Mouse (Mus musculus) ovary, adult 18-20 months (tissue): ENCODE results near the gene Ankrd17.
"Not testable (repeated sequence)": the region's sequence is repeated elsewhere in the genome, so short reads cannot be mapped to it uniquely, and the experiment has no call there.

Experiments used
- DNase-seq: peaks from one replicate; pipeline ENCODE4 v3.0.0; 2022; ENCODE audit warnings: low spot score, mixed read lengths

Gene Ankrd17

GRCm38 (mm10) chr5:90338177-90339091, 27.9 kb downstream of the Ankrd17 start:
- DNase-seq = no peak

DNA sequence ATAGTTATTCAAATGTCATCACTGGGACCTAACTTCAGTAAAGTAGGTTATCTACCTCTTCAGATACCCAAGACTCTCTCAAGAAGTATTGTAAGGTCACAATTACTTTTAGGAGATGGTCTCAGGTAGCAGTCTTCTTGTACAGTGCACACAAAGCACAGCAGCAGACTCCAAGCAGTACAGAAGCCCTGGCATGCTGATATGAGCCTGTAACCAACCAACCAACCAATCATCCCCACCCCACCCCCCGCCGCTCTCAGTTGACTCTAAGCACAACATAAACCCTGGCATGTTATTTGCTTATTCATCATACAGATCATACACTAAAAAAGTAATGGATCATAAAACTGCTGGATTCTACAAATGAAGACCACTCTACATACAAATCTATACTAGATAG, 33.9 kb downstream of the Ankrd17 start:
- no peak for DNase-seq

DNA sequence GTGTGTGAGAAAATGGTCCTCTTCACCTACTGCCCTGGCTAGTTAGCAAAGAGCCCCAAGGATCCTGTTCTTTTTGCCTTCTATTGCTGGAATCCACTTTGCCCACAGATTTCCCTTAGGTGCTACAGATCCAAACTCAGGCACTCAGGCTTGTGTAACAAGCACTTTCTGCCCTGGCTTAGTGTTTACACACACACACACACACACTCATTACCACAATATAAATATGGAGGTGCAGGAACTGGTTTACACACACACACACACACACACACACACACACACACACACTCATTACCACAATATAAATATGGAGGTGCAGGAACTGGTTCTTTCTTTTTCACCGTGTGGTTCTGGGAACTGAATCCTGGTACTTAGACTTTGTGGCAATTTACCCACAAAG, 35.3 kb downstream of the Ankrd17 start:
- DNase-seq = no peak

DNA sequence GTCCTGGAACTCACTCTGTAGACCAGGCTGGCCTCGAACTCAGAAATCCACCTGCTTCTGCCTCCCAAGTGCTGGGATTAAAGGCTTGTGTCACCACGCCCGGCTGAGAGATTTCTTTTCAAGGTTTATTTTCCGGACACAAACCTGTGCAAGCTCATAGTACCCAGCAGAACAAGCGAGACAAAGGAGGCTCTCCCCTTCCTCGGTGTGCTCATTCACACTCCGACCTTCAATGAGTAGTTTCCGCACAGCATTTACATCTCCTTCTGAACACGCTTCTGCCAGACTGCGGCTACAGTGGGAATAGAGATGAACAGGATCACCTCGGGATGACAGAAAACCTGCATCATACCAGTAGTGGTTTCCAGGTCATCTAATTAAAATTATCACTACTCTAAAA, 68.0 kb downstream of the Ankrd17 start:
- DNase-seq = no peak

DNA sequence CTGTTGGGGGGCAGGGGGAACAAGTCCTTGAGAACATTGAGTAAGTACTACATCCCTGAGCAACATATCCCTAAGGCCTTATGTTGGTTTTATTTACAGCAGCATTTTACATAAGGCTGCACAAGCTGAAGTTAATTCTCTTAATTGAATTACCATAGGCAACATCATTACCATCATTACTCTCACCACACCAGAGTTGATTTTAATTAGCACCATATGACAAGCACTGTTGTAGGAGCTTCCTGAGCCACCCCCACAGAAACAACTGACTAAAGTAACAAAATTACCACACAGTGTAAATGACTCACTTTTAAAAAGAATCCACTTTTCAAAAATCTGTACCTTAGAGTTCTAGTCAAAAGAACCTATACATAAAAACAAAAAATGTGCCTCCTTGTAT, 76.5 kb downstream of the Ankrd17 start:
- DNase-seq = no peak

DNA sequence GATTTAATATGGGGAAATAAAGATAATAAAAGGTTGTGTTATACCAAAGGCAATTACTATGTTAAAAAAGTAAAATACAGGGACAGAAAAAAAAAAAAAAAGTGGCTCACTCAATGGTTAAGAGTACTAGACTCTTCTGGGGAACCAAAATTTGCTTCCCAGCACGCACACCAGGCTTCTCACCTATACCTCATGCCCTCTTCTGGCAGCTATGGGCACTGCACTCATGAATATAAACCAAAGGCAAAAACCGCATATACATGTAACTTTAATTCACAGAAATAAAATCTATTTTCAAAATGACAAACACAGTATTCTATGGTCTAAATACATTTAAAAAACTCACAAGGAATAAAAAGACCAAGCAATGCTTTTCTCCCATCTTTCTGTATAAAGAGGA, 79.8 kb downstream of the Ankrd17 start:
- no peak for DNase-seq

DNA sequence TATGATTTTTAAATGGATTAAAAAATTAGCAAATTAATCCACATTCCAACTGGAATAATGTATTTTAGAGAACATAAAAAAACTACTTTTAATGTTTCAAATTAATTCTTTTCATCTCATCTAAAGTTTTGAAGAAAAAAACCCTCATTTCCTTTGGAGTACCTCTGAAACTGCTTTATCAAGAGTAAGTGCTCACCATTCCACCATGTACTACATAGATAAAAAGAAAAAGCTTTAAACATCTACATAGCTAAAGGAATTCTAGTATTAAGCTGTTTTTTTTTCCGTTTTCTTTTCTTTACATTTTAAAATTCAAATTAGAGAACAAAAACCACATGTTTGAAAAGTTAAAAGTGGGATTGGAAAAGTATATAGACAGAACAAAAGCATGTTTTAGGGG, 86.3 kb downstream of the Ankrd17 start:
- no peak for DNase-seq

DNA sequence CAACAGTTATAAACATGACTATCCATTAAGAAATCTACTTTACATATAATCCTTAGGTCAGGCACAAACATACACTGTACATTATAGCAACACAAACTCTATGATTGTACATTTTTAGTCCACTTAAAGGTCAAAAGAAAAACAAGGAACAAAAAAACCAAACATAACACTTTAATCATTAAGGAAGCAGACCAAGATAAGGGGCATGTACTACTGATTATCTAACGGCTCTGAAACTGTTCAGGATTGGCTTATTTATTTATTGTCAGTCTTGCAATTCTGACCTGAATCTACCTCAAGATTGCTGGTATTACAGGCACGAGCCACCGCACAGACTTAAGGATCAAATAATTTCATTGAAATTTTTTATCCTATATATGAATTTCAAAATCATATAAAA, 87.0 kb downstream of the Ankrd17 start:
- no peak for DNase-seq

DNA sequence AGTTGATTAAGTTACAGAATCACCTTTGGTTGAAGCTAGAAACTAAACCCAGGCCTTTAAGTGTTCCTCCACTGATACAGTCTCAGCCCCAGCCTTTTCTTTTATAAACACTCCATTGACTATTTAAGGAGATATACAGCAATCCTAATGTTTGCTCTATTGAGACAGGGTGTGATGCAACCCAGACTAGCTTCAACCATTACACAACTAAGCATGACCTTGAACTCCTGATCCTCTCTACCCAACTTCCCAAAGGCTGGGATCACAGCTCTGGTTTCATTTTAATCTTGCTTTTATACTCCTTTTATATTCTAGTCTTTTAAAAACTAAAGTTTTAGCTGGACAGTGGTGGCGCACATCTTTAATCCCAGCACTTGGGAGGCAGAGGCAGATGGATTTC, 88.9 kb downstream of the Ankrd17 start:
- DNase-seq = no peak

DNA sequence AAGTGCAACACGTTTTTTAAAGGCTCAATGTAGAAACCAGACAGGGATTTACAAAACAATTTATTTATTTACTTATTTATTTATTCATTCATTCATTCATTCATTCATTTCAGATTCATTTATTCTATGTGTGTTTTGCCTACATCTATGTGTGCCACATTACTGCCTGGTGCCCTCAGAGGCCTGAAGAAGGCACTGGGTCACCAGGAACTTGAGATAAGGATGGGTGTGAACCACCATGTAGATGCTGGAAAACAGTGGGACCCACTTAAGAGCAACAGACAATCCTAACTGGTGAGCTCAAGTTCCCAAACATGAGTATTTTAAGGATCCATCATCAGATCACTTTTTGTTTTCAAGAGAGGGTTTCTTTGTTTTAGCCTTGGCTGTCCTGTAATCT, 91.6 kb downstream of the Ankrd17 start:
- no peak for DNase-seq

DNA sequence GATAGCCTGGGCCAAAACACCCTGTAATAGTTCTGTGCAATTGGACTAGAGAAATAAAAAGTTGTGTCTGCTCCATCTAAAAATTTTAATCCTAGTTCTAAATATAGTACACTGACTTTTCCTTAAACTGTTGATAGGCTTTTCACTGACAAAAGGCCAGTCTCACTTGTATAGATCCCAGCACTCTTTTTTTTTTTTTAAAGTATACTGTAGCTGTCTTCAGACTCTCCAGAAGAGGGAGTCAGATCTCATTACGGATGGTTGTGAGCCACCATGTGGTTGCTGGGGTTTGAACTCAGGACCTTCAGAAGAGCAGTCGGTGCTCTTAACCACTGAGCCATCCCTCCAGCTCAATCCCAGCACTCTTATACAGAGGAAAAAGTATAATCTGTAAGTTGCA, 104.1 kb downstream of the Ankrd17 start:
- not testable (repeated sequence) for DNase-seq

DNA sequence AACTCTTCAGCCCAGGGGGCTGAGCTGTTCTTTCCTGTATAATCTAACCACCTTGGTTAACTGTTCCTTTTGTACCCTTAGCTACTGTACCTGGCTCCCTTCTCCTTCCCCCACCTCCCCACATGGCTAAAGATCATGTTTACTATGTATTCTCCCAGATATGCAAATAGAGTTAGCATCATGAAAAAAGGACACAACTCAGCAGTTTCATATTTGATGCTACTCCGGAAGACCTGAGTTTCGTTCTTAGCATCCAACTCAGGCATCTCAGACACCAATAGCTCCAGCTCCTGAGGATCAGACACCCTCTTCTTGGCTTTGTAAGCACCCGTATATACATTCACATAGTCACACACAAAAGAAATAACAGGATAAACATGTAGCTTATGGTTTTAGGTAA, 109.4 kb downstream of the Ankrd17 start:
- no peak for DNase-seq

GRCm38 (mm10) chr5:90247503-90247902, 118.9 kb downstream of the Ankrd17 start:
- DNase-seq = no peak

DNA sequence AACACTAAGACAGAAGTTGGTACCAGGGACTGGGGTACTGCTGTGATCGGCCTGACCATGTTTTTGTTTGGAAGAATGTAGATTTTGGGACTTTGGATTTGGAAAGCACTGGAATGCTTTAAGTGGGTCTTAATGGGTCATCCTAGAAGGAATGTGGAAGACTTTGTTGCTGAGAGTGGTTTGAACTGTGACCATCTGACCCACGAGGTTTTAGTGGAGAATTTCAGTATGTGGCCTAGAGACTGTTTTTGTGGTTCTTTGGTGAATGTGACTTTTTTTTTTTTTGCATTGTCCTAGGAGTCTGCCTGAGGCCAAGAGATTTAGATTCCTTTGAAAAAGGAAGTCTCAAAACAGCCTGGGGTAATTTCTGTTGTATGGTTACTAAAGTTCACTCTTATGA, 119.4 kb downstream of the Ankrd17 start:
- DNase-seq = no peak

GRCm38 (mm10) chr5:90246567-90246966, 119.8 kb downstream of the Ankrd17 start:
- no peak for DNase-seq

DNA sequence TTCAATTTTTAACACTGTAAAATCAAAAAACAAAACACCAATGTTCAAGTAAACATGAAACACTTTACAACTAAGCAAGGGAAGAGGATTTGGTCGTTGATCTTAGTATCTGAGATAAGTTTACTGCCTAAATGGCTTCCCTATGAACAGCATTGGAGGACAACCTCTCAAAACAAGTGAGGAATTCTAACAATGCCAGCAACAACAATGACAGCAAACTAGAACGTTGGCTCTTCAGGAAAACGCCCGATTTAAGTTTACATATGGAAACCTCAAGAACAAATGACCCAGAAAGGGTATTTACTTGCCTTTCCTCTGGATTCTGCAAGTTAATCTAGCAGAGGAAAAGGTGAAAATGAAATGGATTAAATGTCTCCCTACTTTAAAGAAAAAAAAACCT, 121.0 kb downstream of the Ankrd17 start:
- no peak for DNase-seq

DNA sequence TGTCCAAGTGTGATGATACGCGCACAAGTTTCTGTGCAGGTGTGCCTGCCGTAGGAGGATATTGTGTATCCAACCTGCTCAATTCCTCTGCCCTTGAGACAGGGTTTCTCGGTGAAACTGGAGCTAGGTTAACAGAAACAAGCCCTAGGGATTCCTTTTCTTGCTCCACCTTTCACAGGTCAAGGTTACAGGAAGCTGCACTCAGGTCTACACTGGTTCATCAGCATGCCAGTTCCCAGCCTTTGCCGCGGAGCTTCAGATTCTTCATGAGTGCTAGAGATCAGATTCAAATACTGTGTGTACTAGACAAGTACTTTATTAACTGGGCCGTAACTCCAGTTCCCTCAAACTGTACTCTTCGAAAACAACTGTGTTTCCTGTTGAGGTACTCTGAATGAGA, 131.2 kb downstream of the Ankrd17 start:
- no peak for DNase-seq

GRCm38 (mm10) chr5:90233305-90233704, 133.1 kb downstream of the Ankrd17 start:
- DNase-seq = no peak

DNA sequence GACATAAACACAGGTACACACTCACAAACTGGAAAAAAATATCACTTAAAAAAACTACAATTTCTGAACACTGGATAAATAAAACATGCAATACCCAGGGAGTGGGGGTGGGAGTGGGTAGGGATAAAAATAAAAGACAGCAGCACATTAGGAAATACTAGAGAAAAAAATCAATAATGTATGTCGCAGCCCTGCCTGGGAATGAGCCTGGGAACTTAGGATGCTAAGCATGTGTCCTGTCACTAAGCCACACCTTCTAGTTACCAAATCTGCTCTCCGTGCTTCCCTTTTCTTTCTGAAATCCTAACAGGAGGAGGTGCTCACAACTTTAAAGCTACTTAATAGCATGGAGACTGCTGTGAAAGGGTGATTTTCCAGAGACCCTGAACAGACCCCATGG, 136.6 kb downstream of the Ankrd17 start:
- DNase-seq = no peak

DNA sequence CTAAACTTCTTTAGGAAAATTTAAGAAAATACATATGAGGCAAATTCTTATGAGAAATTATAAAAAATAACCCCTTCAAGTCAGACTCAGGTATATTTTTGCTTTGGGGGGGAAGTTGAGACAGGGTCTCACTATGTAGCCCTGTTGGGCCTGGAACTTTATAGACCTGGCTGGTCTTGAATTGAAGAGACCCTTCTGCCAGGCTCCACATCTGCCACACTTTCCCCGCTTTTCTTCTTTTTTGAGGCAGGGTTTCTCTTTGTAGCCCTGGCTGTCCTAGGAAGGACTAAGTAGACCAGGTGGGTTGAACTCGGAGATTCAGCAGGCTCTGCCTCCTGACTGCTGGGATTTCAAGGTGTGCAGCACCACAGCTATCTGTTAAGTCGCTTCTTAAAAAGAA, 139.7 kb downstream of the Ankrd17 start:
- DNase-seq = no peak

GRCm38 (mm10) chr5:90224730-90225129, 141.6 kb downstream of the Ankrd17 start:
- DNase-seq = no peak

DNA sequence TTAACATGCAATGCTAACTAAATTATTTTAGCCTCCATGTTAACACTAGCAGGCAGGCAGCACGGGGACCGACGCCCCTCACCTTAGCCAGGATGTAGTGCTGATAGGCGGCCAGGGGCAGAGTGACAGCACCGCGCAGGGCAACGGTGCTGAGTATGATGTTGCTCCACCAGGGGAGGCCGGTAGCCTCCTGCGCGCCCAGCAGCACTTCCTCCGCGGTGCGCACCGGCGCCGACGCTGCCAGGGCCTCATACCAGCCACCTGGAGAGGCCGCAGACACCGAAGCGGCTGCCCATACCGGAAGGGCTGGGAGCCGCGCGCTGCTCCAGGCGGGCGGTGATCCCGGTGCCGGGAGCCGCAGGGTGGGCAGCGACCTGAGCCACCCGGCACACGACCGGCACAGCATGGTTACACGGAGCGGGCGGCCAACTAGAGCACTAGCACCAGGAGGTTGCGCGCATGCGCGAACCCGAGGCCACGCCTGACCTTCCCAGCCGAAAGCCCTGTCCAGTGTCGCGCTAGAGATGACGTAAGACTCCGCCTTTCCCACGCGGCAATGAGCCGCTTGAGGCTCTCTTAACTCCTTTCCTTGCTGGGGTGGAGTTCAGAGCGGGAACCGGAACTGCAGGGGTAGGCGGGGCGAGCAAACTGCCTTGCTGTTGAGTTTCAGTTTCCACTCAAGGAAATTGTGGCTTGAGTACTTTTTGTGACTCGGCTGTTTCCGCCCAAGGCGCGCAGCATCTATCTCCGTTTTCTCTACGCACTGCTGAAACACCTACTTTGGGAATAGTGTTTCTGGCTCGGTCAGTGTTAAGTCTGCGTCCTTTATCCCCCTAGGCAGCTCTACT, 142.6 kb downstream of the Ankrd17 start, which contains the start of gene Cox18:
TSS of gene Cox18 (minus strand) at position 468 of the 848 bp plus-strand sequence.
- DNase-seq = peak; percentile 99

DNA sequence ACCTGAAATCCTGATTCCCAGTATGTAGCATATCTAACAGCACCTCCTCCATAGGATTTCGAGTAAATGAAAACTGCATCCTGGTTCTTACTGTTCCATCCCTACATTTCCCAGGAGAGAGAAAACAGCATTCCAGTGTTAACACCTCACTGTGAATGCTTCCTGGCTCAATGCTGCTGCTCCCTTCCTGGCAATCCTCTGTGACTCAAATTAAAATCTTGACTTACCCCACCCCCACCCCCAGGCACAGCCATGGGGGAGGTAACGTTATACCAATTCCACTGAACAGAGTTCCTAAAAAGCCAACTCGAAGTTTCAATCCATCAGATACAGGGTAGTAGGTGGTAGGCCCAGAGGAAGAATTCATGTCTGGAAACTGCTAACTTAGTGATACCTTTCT, 143.4 kb downstream of the Ankrd17 start:
- no peak for DNase-seq
